Mouse (Mus musculus) hindbrain, embryonic 10.5 days (tissue): ENCODE measurements around the gene Tnfrsf19. TPM values are rescaled to one million over a fixed set of nuclear protein-coding genes. Genes with fewer than 3 reads are reported as not detected.

Source experiments
- DNase-seq: peaks from one replicate; pipeline ENCODE4 v3.0.0-alpha.2; 2017; ENCODE audit warnings: low spot score
- H3K27ac ChIP-seq: fragments of 300-500 bp; sonication (generic); 2 replicates; pipeline ENCODE4 v1.5.1; 2016; ENCODE audit warnings: mild to moderate bottlenecking, moderate library complexity
- H3K27me3 ChIP-seq: fragments of 300-500 bp; sonication (generic); 2 replicates; pipeline ENCODE4 v1.6.1; 2016; ENCODE audit warnings: mild to moderate bottlenecking; ENCODE audit not compliant: poor library complexity, insufficient read depth, severe bottlenecking
- H3K36me3 ChIP-seq: fragments of 300-500 bp; sonication (generic); 2 replicates; pipeline ENCODE4 v1.6.1; 2016; ENCODE audit warnings: mild to moderate bottlenecking, moderate library complexity
- H3K4me1 ChIP-seq: fragments of 300-500 bp; sonication (generic); replicated peaks from 2 replicates; pipeline ENCODE4 v1.6.1; 2016; ENCODE audit warnings: mild to moderate bottlenecking
- H3K4me3 ChIP-seq: fragments of 300-500 bp; sonication (generic); 2 replicates; pipeline ENCODE4 v1.5.1; 2016; ENCODE audit warnings: mild to moderate bottlenecking, moderate library complexity
- H3K9me3 ChIP-seq: fragments of 300-500 bp; sonication (generic); 2 replicates; pipeline ENCODE4 v1.6.1; 2016; ENCODE audit warnings: mild to moderate bottlenecking, moderate library complexity
- WGBS: fragments of 180-500 bp; shearing (Covaris S2); methylation state at CpG from one replicate; pipeline ENCODE4 v1.1.7; 2016; 5-methylcytosine and 5-hydroxymethylcytosine counted together
- polyA plus RNA-seq: library from polyadenylated mRNA; unstranded; fragments of >200 nt; fragmentation: Nextera tagmentation; extraction: Ambion mirVana; gene quantifications from 2 replicates; pipeline ENCODE4 v1.2.1, GENCODE M21; 2016

The Tnfrsf19 gene
- 35.4 and 56.4 TPM in 2 replicates for polyA plus RNA-seq

DNA sequence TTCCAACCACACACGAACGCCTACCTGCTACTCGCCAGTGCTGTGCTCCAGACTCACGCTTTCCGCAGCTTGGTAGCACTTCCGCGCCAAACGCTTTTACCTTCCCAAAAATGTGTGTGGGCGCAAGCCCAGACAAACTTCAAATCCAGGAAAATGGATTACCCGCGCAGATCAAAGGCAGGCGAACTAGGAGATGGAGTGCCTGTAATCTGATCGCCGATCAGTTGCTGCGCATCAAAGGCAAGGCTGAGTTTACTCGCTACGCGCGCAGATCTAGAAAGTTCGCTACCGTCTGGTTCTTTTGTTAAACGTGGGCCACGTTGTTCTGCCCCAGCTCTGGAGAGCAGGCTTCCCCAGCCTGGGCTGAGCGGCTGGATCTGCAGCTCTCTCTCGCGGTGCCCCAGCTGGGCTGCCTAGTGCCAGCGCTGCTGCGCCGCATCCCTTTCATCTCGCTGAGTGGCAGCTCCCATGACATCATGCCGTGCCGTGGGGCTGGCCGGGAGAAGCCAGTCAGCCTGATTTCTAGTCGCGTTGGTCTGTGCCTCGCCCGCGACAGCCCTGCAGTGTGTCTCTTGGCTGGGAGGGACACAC, at the start of gene Tnfrsf19:
Gene Tnfrsf19, minus strand, starts transcription at position 400 of the 591 bp plus-strand sequence.
- H3K4me1 ChIP-seq: peaks cover 57% of the 10 kb centered on the region
- under 1% methylated on average over 38 of the region's 38 CpGs for WGBS
- no peaks in the 10 kb centered on the region for H3K36me3 ChIP-seq
- DNase-seq: peak; percentile 94
- no peaks in the 10 kb centered on the region for H3K9me3 ChIP-seq
- H3K4me3 ChIP-seq: peak within 1 kb of the TSS; percentile 63
- peak within 1 kb of the TSS; percentile 90 for H3K27ac ChIP-seq
- peaks cover 34% of the 10 kb centered on the region for H3K27me3 ChIP-seq

DNA sequence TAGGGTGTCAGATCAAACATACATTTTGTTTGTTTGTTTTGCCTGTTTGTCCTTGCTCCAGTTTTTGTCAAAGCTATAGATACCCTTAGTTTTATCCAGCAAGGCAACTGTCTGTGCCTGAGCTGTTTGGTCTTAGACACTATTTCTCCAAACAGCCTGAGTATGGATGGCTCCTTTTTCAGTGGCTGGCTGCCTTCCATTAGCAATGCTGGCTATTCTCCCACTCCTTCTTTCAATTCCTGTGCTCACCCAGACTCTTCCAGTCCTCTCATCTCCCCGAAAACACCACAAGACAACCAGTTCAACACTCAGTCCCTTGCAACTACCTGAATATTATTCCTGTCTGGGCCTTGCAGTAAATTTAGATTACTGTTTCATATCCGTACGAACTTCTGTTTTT, 45.8 kb upstream of the Tnfrsf19 start:
- Histone ChIP-seq H3K27me3 (no peaks in the 10 kb centered on the region), H3K4me3 (no peak overlapping the region), H3K27ac (no peak overlapping the region), H3K36me3 (no peaks in the 10 kb centered on the region), H3K9me3 (no peaks in the 10 kb centered on the region), H3K4me1 (no peaks in the 10 kb centered on the region)
- WGBS: 91% methylated on average over 3 of the region's 3 CpGs
- DNase-seq: no peak

DNA sequence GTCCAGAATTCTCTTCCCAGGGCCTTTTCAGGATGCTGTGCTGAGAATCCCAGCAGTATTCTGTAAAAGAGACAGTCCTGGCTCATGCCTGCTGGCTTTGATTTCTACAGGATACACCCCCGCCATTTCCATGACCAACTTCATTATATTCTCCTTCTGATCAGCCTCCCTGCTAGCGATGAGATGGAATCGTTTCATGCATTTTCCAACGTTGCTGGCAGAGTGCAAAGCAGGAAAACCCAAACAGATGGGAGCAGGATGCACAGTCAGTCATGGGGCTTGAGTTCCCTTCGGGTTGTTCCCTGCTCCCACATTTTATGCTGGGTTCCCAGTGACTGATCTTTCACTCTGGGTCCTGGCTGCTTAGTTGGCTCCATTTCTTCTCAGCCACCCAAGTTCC, 44.7 kb upstream of the Tnfrsf19 start:
- Histone ChIP-seq H3K4me3 (no peak overlapping the region), H3K27ac (no peak overlapping the region), H3K36me3 (no peaks in the 10 kb centered on the region), H3K27me3 (no peaks in the 10 kb centered on the region), H3K9me3 (no peaks in the 10 kb centered on the region), H3K4me1 (no peaks in the 10 kb centered on the region)
- DNase-seq: no peak
- 86% methylated on average over 5 of the region's 5 CpGs for whole genome bisulfite sequencing

DNA sequence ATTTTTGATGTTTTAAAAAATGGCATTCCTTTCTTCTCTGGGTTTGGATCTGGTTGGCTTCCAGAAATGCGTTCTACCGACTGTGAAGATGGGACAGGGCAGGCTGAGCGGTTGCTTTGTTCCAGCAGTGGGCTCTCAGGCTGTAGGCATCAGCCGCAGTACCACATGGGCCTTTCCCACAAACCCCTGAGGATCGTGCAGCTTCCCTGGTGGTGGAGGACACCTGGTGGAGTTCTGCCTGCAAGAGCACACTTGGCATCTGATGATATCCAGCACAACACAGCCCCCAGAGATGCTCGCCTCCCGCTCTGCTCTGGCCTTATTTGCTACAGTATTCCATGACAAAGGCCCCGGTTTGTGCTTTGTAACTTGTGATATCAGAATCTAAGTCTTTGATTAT, 41.9 kb upstream of the Tnfrsf19 start:
- no peaks in the 10 kb centered on the region for H3K27me3 ChIP-seq
- H3K36me3 ChIP-seq: no peaks in the 10 kb centered on the region
- no peak overlapping the region for H3K4me3 ChIP-seq
- 75% methylated on average over 8 of the region's 8 CpGs for WGBS
- no peak overlapping the region for H3K27ac ChIP-seq
- no peaks in the 10 kb centered on the region for H3K4me1 ChIP-seq
- H3K9me3 ChIP-seq: no peaks in the 10 kb centered on the region
- DNase-seq: no peak

DNA sequence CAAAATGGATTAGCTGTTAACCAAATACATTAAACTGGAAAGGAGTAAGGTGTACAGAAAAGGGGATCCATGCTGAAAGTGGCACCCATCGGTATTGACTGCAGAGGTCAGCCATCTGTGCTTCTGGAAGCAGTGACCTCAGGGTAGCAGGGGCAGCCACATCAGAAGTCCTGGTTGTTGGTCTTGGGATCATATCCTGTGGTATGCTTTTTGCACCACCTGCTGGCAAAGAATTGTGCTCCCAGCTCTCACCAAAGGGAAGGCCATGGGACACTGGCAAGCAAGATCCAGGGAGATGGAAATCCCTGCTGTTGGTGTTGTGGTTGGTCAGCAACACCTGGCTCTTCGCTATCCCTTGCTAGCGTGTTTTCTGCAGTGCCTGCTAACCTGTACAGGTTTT, 39.0 kb upstream of the Tnfrsf19 start:
- no peaks in the 10 kb centered on the region for H3K9me3 ChIP-seq
- H3K4me3 ChIP-seq: no peak overlapping the region
- WGBS: 66% methylated on average over 3 of the region's 3 CpGs
- H3K27me3 ChIP-seq: no peaks in the 10 kb centered on the region
- no peaks in the 10 kb centered on the region for H3K4me1 ChIP-seq
- no peak overlapping the region for H3K27ac ChIP-seq
- peak; percentile 55 for DNase-seq
- no peaks in the 10 kb centered on the region for H3K36me3 ChIP-seq

DNA sequence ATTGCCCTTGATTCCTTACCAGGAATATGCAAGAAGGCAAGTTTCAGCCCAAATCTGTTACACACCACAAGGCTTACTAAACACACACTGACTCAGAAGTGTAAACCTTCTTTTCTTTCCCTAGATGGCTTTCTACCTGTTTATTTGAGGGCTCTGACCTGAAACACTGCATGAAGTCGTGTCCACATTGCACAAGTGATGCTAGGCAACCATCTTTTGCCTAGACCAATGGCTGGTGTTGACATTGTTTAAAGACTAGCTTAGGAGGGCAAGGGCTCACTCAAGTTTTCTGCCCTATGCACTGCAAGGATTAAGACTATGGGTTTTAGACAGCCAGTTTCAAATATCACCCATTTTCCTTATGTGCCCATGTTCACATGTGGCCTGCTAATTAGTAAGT, 23.3 kb upstream of the Tnfrsf19 start:
- H3K36me3 ChIP-seq: no peaks in the 10 kb centered on the region
- 69% methylated on average over 1 of the region's 1 CpGs for WGBS
- no peaks in the 10 kb centered on the region for H3K27me3 ChIP-seq

DNA sequence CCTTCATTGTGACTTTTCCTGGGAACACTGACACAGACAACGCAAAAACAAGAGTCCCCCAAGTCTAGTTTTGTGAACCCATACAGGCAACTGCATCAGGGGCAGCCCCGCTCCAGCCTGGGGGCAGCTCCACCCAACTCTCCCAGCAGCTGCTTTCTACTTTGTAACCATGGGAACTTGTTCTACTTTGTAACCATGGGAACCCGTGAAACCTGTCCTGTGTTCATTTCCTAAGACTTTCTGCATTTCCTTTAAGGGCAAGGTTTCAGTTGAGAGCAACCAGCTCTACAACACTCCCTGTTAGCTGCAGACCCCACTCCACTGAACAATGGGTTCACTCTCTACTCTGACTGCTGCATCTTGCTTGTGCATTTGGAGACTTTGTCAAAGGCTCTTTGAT, 15.4 kb upstream of the Tnfrsf19 start:
- H3K4me3 ChIP-seq: no peak overlapping the region
- H3K36me3 ChIP-seq: no peaks in the 10 kb centered on the region
- DNase-seq: no peak
- no peak overlapping the region for H3K27ac ChIP-seq
- H3K27me3 ChIP-seq: peaks cover 24% of the 10 kb centered on the region
- H3K9me3 ChIP-seq: no peaks in the 10 kb centered on the region
- H3K4me1 ChIP-seq: peaks cover 21% of the 10 kb centered on the region
- WGBS: 46% methylated on average over 3 of the region's 3 CpGs

More for the DNA sequence above, 23.3 kb upstream of the Tnfrsf19 start:
- Histone ChIP-seq H3K4me1 (no peaks in the 10 kb centered on the region; the same call in 1 of the 2 replicates), H3K9me3 (no peaks in the 10 kb centered on the region), H3K4me3 (no peak overlapping the region), H3K27ac (no peak overlapping the region)
- no peak for DNase-seq

DNA sequence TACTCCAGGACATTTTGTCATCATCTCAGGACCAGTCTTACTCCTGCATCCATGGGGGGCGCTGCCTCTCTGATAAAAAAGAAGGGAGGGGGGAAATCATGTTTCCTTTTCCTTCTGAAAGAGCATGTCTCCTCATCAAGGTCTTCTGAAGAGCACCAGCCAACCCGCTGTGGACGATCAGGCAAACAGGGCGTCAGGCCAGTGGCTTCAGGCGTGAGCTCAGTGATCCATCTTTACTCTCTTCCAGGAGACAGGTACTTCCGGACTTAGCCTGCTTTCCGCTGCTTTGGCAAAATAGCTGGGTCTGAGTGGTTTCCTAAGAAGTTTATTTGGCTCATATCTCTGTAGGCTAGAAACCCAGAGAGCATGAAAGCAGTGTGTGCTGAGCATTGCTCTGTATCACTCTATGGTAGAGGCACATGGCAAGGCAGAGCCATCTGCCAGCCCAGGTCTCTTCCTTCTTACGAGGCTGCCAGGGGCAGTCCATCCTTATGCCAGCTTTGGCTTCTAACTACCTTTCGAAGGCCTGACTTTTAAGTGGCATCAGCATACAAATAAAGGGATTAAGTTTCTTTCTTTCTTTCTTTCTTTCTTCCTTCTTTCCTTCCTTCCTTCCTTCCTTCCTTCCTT, 13.1 kb upstream of the Tnfrsf19 start:
- Histone ChIP-seq H3K4me1 (peaks cover 43% of the 10 kb centered on the region), H3K27me3 (peaks cover 46% of the 10 kb centered on the region), H3K27ac (no peak overlapping the region), H3K4me3 (no peak overlapping the region), H3K9me3 (no peaks in the 10 kb centered on the region), H3K36me3 (no peaks in the 10 kb centered on the region)
- WGBS: 91% methylated on average over 9 of the region's 9 CpGs
- DNase-seq: no peak

DNA sequence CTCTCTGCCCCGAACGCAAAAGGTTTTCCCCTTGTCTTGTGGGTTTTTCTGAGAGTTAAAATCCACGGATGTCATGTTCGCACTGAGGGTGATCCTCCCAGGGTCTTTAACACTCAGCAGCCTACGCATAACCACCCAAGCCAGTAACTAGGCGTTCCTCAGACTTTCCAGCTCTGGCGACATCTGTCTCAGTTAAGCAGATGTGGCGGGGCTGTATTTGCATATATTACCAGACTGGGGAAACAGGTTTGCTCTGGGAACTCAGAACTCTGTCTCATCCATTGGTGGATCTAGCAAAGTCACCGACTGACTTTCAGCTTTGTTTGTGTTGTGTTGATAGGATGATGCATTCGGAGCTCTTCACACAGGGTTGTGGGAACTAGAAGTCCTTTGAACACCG, 10.7 kb upstream of the Tnfrsf19 start:
- Histone ChIP-seq H3K27me3 (peaks cover 52% of the 10 kb centered on the region), H3K4me1 (peaks cover 41% of the 10 kb centered on the region), H3K9me3 (no peaks in the 10 kb centered on the region), H3K27ac (peak overlapping the region; percentile 72), H3K36me3 (no peaks in the 10 kb centered on the region), H3K4me3 (peak overlapping the region; percentile 48)
- 8% methylated on average over 11 of the region's 11 CpGs for WGBS
- DNase-seq: no peak

DNA sequence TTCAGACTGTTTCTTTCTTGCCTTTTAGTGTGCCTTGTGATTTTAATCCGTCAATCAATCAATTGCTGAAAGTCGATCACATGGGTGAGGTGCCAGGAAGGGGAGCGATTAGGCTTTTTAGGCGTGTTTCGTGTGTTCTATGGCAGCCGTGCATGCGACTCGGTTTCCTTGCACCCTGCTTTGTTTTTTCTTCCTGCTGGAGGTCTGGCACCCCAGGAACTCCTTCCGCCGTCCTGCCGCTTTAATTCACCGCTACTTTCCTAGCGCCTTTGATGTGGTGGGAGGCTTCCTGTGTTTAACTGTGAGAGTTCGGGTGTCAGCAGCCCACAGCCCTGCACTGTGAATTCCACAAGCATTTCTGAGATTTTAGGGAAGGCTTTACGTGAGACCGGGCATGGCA, 10.2 kb upstream of the Tnfrsf19 start:
- DNase-seq: peak; percentile 38
- peak overlapping the region; percentile 48 for H3K4me3 ChIP-seq
- peaks cover 36% of the 10 kb centered on the region for H3K4me1 ChIP-seq
- H3K36me3 ChIP-seq: no peaks in the 10 kb centered on the region
- H3K9me3 ChIP-seq: no peaks in the 10 kb centered on the region
- peak overlapping the region; percentile 72 for H3K27ac ChIP-seq
- WGBS: under 1% methylated on average over 16 of the region's 16 CpGs
- peaks cover 52% of the 10 kb centered on the region for H3K27me3 ChIP-seq

DNA sequence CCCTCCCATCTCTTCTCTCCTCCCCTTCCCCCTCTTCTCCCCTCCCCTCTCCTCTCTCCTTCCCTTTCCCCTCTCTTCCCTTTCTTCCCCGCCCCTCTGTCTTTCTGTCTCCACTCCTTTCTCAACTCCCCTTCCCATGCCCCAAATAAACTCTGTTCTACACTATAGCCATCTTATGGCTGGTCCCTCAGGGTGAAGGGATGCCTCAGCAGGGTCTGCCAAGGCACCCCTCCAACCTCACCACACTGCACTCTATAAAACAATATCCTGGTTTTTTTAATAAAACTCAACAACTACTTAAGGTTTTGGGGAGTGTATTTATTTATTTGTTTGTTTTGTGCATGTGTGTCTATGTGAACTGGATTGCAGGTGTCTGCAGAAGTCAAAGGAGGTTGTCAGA, 9.6 kb upstream of the Tnfrsf19 start:
- H3K9me3 ChIP-seq: no peaks in the 10 kb centered on the region

DNA sequence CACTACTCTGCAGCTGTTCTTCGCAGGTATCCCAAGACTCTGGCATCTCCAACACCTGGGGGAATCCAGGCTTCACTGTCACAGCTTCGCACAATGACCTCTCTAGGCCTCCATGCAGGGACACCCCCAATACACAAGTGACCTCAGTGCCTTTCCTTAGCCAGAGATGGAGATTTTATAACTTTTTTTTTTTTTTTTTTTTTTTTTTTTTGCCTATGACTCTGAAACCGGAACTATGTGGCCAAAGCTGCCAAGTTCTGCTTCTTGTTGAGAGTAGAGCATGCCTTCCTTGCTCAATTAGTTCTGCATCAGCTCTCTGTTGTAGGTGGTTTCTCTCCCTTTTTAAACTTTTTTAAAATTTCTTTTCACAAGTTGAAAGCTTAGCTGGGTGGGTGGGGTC, 5.9 kb upstream of the Tnfrsf19 start:
- Histone ChIP-seq H3K27me3 (peaks cover 58% of the 10 kb centered on the region), H3K27ac (no peak overlapping the region), H3K9me3 (no peaks in the 10 kb centered on the region), H3K4me3 (no peak overlapping the region), H3K4me1 (peaks cover 37% of the 10 kb centered on the region), H3K36me3 (no peaks in the 10 kb centered on the region)
- WGBS: 93% methylated on average over 3 of the region's 3 CpGs
- DNase-seq: no peak

More for the DNA sequence above, 9.6 kb upstream of the Tnfrsf19 start:
- WGBS: 42% methylated on average over 1 of the region's 1 CpGs
- H3K4me1 ChIP-seq: peaks cover 33% of the 10 kb centered on the region
- H3K27me3 ChIP-seq: peaks cover 52% of the 10 kb centered on the region
- H3K27ac ChIP-seq: no peak overlapping the region
- no peaks in the 10 kb centered on the region for H3K36me3 ChIP-seq
- peak overlapping the region; percentile 48; the same call in 1 of the 2 replicates for H3K4me3 ChIP-seq
- no peak for DNase-seq

DNA sequence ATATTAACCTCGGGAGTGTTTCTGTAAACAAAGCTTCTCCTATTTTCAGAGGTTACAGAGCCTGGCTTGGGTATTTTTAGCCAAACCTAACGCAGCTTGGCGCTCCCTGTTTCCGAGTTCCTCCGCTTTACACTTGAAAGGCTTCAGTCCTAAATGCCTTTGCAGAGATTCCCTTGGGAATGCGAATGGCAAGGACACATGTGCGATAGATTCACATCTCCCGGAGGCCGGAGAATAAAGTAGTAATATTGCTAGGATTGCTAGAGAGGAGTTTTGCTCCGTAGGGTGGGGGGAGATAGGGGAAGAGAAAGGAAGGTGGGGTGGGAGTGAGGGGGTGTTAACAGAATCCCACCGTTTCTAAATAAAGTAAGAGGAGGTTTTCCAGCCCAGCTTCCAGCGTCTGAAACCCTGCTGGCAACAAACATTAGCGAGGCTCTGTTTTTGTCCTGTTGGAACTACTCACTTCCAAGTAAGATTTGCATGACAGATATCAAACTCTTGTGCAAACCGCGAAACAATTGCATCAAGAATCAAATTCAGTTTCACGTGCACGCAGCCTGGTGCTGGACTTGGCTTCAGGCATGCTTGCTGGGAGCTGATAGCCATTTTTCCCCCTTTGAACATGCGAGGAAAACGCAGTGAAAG, 722 bp downstream of the Tnfrsf19 start:
- H3K9me3 ChIP-seq: no peaks in the 10 kb centered on the region
- WGBS: under 1% methylated on average over 19 of the region's 19 CpGs

More for the DNA sequence above, 722 bp downstream of the Tnfrsf19 start:
- Histone ChIP-seq H3K4me1 (peaks cover 57% of the 10 kb centered on the region), H3K27ac (peak overlapping the region; percentile 90), H3K4me3 (peak overlapping the region; percentile 63), H3K36me3 (no peaks in the 10 kb centered on the region), H3K27me3 (peaks cover 34% of the 10 kb centered on the region)
- peak; percentile 56 for DNase-seq
